Mouse (Mus musculus) liver, postnatal 0 days (tissue): ENCODE measurements around the gene Hpse2.

Source experiments
- CTCF ChIP-seq: sonication (generic); IDR thresholded peaks from 2 replicates; pipeline ENCODE4 v1.5.1; 2016; ENCODE audit warnings: antibody characterized with exemption, low read depth
- EP300 ChIP-seq: IDR thresholded peaks from 2 replicates; pipeline ENCODE4 v1.6.1; 2016; ENCODE audit warnings: antibody characterized with exemption, low read depth, mild to moderate bottlenecking

GRCm38 (mm10) chr19:42752363-42752931, 635.7 kb downstream of the Hpse2 start, which contains the start of gene Pyroxd2:
- no peak for TF ChIP-seq EP300
- no peak for TF ChIP-seq CTCF
